Mouse (Mus musculus) monocyte, adult 5-6 weeks (primary cell): Measurements from ENCODE around the gene Lamb3. TPM values are rescaled to one million over a fixed set of nuclear protein-coding genes. Genes with fewer than 3 reads are reported as not detected.

Experiments used
- ATAC-seq: fragments of 153-309, 156-312 bp; replicated peaks from 2 replicates; pipeline ENCODE4 v1.8.0; 2017; ENCODE audit warnings: mild to moderate bottlenecking; ENCODE audit not compliant: low TSS enrichment, insufficient number of reproducible peaks, severe bottlenecking, poor library complexity, low FRiP score
- total RNA-seq: library from RNA; stranded (forward); fragments of 200-1000, 200-491, 200-594 nt; gene quantifications from 3 replicates; pipeline ENCODE4 v1.2.3, GENCODE M21; 2017

Gene Lamb3
- total RNA-seq, 1 experiment from 2014 or later = 5.6 TPM

DNA sequence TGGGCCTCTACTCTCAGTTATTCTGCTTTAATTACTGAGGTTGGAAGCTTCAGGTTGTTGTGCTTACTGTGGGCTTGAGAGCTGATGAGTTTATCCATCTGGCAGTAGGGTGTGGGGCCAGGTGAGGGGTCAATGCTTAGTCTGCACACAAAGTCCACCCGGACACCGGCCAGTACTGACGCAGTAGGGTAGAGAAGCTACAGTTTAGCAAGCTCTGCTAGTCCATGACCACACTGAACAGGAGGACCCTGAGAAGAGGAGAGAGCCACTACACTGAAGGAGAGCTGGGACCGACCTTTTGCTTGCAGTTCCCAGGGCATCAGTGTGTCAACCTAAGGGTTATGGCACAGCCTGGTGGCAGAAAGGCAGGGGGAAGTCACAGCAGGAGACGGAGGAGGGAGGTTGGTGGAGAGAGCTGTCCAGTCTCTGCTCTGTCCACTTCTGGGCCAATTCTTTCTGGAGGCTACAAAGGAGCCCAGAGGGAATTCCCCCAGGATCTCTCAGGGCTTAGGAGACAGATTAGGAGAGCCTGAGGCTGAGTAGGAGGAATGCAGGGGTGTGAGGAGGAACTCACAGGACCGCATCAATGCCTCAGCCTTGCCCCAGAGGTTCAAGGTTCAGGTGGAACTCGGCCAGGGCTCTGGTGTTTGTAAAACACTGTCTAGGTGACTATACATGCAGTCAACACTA lies 119.1 kb downstream of the Lamb3 start:
- ATAC-seq = no peak

GRCm38 (mm10) chr1:193327216-193327615 lies 119.7 kb downstream of the Lamb3 start:
- ATAC-seq = no peak

DNA sequence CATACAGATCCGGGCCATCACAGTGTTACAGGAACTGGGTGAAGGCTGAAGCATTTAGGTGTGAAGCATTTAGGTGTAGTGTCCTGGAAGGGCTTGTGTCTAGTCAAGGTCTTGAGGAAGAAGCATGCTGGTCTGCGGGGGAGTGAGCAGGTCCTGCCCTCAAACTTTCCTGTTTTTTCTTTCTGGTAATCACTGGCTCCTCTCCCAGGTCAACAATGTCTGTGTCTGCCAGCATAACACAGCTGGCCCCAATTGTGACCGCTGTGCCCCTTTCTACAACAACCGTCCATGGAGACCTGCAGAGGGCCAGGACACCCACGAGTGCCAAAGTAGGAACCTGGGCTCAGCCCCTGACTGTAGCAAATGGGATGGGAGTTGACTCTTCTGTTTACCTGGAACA lies 120.2 kb downstream of the Lamb3 start:
- ATAC-seq = no peak

DNA sequence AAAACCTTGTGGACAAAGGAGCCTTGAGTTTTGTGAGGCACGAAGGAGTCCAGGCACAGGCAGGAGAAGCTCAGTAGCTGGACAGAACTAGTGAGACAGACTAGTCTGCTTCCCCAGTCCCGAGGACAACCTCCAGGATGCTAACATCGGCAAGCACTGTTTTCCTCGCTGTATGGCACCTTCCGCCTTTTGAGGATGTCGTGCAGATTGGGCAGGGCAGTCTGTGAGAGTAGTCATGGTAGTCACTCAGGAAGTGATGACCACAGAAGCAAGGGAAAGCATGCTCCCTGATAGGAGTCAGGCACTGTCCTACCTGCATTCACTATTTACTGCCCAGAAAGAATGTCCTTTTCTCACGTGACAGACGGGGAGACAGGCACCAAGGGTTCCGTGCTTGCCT lies 122.1 kb downstream of the Lamb3 start:
- peak; percentile 37; the same call in 1 of the 2 replicates for ATAC-seq

DNA sequence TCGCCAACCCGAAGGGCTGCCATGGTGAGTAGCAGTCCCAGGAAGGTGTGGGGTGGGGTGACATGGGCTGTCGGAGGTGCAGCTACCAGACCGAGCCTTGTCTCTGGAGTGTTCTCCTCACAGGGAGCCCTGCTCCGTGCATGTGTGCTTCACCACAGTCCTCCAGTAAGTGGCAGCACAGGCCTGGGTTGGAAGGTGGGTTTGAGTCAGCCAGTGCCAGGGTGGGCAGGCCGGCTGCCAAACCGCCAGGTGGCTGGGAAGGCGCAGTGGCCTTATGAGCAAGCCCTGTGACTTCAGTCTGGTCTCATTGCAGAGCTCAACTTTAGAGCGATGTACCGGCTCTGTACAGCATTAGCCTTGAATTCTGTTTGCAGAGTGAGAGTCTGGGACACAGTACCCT lies 122.7 kb downstream of the Lamb3 start:
- ATAC-seq = no peak

DNA sequence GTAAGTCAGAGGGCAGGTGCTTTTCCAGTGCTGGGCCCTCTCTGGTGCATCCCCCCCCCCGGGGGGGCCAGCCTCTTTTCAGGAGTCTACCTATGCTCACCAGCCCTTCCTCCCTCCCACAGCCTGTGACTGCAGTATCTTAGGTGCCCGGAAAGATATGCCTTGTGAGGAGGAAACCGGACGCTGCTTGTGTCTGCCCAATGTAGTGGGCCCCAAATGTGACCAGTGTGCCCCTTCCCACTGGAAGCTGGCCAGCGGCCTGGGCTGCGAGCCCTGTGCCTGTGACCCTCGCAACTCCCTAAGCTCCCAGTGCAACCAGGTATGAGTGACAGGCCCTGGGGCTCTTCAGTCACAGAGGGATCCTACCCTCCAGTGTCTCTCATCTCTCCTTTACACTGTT lies 123.1 kb downstream of the Lamb3 start:
- no peak for ATAC-seq

GRCm38 (mm10) chr1:193332018-193332417 lies 124.5 kb downstream of the Lamb3 start:
- no peak for ATAC-seq

GRCm38 (mm10) chr1:193332671-193333070 lies 125.2 kb downstream of the Lamb3 start:
- ATAC-seq = no peak

GRCm38 (mm10) chr1:193333776-193334175 lies 126.3 kb downstream of the Lamb3 start:
- no peak for ATAC-seq

- ATAC-seq = no peak
Measured at GRCm38 (mm10) chr1:193334546-193334945, 127.0 kb downstream of the Lamb3 start.

DNA sequence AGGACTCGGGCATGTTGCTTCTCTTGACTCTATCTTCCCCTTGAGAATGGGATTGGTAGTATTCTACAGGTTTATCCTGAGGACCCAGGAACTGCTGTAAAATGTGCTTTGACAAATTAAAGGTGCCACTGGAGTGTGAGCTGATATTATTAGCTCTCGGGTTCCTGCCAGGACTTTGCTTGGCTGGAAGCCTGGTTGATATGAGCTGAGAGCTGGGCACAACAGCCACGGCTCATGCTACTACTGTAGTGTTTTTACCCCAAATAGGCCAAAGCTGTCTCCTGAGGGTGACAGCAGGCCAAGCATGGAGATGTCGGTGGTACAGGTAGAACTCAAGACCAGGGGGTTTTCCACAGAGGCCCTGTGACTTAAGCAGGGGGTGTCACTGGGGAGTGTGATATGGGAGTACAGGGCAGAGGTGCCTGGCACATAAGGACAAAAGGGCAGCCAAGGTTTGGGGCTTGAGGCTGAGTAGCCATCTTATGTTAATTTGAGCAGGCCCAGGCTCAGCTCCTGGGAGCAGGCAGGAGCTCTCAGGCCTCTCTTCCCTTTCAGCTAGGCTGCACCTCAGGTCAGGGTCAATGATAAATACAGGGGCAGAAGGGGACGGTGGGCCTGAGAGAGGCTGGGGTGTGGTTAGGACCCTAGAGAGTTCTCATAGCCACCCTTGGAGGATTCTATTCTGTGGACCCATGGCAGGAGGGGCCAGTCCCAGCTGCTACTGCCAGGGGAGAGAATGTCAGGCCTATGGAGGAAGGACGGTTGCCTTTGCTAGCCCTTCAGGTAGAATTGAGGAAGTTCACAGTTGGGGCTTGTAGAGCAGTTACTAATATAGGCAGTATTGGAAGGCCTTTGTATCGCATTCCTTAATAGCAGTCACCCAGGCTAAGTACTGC lies 128.9 kb downstream of the Lamb3 start:
- peak; percentile 32 for ATAC-seq

DNA sequence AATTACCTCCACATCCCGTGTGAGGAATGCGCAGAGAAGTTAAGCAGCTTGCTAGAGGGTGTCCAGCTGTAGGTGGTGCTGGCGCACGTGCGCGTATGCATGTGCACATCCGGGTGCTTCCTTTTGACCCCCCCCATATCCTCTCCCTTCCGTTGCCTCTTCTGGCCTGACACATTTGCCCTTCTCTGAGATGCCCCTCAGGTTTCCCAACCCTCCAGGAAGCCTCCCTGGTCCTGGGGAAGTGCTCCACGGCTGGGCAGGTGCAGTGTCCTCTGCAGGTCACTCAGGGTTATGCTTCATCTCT lies 129.5 kb downstream of the Lamb3 start:
- peak; percentile 24; the same call in 1 of the 2 replicates for ATAC-seq

GRCm38 (mm10) chr1:193337787-193338310 lies 130.3 kb downstream of the Lamb3 start:
- ATAC-seq = no peak

GRCm38 (mm10) chr1:193338363-193338995 lies 131.0 kb downstream of the Lamb3 start:
- no peak for ATAC-seq

DNA sequence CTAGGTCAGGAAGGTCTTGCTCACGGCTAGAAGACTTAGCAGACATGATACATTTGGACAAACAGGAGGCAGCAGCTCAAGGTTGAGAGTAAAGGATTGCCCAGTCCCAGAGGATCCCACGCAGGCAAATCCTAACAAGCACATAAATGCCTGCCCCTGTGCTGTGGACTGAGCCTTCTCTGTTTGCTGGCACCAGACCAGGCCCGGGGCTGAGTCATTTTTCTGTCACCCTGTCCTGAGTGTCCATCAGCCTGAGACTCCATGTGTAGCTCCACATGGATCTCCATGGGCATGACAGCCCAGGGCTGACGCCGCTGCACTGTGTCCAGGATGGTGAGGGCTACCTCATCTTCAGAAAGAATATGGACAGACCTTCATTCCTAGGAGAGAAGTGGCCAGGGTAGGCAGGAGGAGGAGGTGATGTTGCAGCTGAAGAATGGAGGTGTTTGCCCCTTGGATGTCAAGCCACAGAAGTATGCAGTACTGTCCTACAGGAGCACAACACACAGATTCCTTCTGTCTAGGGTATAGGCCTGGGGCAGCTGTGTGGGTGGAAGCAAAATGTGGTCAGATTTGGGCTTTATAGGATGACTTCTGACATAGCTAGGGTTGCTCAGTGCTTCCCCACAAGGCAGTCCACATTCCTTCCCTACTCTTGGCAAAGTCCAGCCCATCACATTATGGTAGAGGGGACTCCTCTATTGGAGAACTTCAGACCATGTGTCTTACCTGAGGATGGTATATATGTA lies 134.9 kb downstream of the Lamb3 start:
- ATAC-seq = no peak

- no peak for ATAC-seq
Measured at GRCm38 (mm10) chr1:193343853-193344252, 136.4 kb downstream of the Lamb3 start.

DNA sequence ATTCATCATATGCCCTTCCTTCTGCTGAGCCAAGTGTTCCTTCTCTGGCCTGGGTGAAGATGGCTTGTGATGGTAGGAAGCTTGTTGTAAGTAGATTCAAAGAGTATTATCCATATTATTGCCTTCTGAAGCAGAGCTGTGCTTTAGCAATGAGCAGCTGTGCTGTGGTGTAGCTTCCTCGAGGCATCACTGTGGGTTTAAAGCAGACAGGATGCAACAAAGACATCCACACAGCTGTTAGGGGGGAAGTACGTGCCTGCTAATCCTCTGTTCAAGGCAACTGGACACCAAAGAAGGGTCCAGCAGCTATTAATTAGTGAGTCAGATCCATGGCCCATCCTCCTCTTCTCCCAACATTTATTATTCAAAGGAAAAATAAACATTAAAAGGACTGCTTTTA lies 137.5 kb downstream of the Lamb3 start:
- ATAC-seq = no peak

DNA sequence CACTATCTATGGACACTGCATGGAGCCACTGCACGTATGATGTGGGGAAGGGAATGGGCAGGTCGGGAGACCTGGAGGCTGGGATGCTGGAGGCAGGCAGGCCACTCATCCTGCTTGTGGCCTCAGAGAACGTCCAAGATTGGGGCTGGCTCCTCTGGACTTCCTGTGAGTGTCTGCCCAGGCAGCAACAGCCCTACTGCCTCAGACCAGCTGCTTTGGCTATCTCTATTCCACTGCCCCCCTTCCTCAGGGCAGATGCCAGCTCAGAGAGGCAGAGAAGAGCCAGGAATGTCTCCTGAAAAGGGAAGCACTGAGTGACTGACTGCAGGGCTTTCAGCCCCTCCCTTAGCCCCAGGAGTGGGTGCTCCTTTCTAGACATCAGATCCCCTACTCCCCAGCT lies 139.4 kb downstream of the Lamb3 start:
- no peak for ATAC-seq
